Mouse (Mus musculus): ENCODE measurements around the gene Wdr91. TPM values are rescaled to one million over a fixed set of nuclear protein-coding genes. Genes with fewer than 3 reads are reported as not detected.
A peak's percentile ranks its signal among the peaks of the same experiment; 100 is the strongest.

Gene Wdr91
- polyA plus RNA-seq, 1 experiment: 13.9 TPM

DNA sequence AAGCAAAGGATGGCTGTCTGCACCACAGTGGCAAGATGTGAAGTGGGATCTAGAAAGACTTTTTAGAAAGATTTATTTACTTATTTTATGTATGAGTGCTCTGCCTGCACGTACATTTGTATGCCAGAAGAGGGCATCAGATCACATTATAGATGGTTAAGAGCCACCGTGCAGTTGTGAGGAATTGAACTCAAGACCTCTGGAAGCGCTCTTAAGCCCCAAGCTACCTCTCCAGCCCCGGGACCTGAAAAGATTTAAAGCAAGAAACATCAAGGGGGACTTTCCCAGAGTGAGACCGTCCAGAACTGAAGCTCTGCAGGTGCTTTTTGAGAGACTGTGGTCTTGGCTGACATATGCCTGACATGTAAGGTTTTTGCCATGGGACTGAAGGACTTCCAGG, 26.1 kb upstream of the Wdr91 start:
- H3K4me3 ChIP-seq (ENCODE audit: insufficient read depth, low read depth, low read length): no peak overlapping the region
- no peak overlapping the region for H3K27ac ChIP-seq (replicated peaks; ENCODE audit: low read depth, low read length)
- H3K4me1 ChIP-seq (ENCODE audit: control insufficient read depth, insufficient read depth, insufficient read length, low read length): peaks cover 5% of the 10 kb centered on the region; the same call in 1 of the 2 replicates

DNA sequence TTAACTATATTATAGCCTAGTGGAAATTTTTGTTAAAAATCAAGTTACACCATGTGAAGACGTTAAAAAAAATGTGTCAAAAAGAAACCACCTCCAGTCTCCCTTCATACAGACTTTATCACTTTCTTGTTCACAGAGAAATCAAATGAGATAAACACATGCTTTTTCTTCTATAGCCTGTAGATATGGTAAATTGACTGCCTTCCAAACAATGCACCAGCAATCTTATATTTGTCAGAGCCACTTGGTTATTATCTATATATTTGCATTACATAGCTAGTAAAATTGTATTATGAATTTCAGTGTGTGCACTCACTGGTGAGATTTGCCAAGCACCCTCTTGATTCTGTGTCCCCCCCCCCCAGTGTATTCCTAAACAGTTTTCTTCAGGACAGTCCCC, 22.0 kb upstream of the Wdr91 start:
- Histone ChIP-seq H3K4me1 (ENCODE audit: control insufficient read depth, insufficient read depth, insufficient read length, low read length) (no peaks in the 10 kb centered on the region), H3K4me3 (ENCODE audit: insufficient read depth, low read depth, low read length) (no peak overlapping the region), H3K27ac (replicated peaks; ENCODE audit: low read depth, low read length) (no peak overlapping the region)

DNA sequence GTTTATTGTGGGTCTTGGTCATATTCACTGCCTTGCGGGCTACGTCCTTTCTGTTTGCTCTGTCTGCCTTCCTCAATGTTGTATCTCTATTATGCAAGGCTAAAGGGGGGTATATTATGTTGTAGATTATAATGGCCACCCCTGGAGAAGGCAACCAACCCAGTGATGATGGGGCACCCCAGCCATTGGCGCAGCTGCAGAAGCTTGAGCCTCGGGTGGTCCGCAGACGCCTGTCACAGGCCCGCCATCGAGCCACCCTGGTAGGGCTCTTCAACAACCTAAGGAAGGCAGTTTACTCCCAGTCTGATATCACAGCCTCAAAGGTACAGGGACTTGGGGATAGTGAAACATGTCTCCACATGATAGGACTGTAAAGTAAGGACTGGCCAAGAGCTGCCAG, 16.9 kb upstream of the Wdr91 start:
- Histone ChIP-seq H3K4me1 (ENCODE audit: control insufficient read depth, insufficient read depth, insufficient read length, low read length) (no peaks in the 10 kb centered on the region), H3K4me3 (ENCODE audit: insufficient read depth, low read depth, low read length) (no peak overlapping the region), H3K27ac (replicated peaks; ENCODE audit: low read depth, low read length) (no peak overlapping the region)

DNA sequence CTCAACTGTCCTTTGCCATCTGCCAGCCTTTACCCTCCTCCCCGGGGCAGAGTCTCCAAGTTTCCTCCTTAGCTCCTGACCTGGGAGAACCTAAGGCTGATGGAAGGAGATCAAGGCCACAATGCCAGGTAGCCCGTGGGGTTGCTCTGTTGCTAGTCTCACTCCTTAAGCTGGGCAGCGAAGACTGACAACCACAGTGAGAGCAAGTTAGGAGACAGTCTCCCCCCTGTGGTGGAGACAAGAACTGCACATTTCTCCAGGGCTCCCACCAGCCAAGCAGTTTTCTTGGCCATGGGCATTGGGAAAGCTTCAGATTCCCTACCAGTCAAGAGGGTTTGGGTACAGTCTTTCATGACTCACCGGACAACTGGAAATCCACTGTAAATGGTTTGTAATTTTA, 16.5 kb upstream of the Wdr91 start:
- Histone ChIP-seq H3K4me3 (ENCODE audit: insufficient read depth, low read depth, low read length) (no peak overlapping the region), H3K27ac (replicated peaks; ENCODE audit: low read depth, low read length) (no peak overlapping the region), H3K4me1 (ENCODE audit: control insufficient read depth, insufficient read depth, insufficient read length, low read length) (no peaks in the 10 kb centered on the region)

DNA sequence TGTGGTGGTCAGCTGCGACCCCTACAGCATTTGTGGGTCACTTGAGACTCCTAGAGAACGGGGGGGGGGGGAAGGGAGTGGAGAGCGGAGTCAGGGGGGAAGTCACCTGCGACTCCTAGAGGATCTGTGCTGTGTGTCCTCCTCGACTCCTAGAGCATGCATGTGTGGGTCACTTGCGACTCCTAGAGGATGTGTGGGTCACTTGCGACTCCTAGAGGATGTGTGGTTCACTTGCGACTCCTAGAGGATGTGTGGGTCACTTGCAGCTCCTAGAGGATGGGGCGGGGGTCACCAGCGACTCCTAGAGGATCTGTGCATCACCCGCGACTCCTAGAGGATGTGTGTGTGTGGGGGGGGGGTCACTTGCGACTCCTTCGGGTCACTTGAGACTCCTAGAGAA, 11.3 kb upstream of the Wdr91 start:
- Histone ChIP-seq H3K27ac (replicated peaks; ENCODE audit: low read depth, low read length) (no peak overlapping the region), H3K4me3 (ENCODE audit: insufficient read depth, low read depth, low read length) (no peak overlapping the region), H3K4me1 (ENCODE audit: control insufficient read depth, insufficient read depth, insufficient read length, low read length) (no peaks in the 10 kb centered on the region)

DNA sequence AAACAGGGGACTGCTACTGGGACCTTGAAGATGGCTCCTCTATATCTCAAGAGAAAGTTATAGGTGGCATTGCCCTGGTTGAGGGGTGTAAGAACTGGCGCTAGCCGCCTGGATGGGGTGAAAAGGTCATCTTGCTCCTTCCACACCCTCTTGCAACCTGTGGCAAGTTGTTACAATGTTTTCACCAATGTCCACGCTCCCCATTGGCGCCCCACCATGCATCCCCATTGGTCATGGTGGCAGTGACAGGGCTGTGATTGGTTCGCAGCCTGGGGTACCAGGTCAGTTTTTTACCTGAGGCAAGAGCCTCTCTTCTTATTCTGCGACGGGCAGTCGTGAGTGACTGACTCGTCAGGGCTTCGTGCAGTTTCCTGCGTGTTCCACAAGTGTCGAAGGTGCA, 10.0 kb upstream of the Wdr91 start:
- H3K27ac ChIP-seq (replicated peaks; ENCODE audit: low read depth, low read length): no peak overlapping the region
- H3K4me3 ChIP-seq (ENCODE audit: insufficient read depth, low read depth, low read length): no peak overlapping the region
- H3K4me1 ChIP-seq (ENCODE audit: control insufficient read depth, insufficient read depth, insufficient read length, low read length): no peaks in the 10 kb centered on the region

DNA sequence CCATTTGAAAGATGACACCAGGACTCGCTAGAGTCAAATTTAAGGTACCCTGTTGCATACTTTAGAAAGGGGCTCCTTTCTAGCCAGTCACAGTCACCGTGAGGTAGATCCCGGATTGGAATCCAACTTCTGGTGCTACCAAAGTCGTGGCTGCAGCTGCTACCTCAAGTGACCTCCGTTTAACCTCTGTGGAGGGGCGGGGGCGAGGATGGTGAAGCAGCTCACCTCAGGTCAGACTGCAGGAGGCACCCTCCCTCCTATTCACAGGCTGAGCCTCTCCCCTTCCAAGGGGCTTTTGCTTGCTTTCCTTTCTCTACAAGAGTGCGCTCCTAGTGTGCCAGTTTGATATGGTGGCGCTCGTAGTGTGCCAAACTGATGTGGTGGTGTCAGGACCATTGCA, 9.3 kb upstream of the Wdr91 start, which contains the start of gene Stra8:
Gene Stra8, plus strand, starts transcription at position 208 of the 400 bp plus-strand sequence.
- Histone ChIP-seq H3K27ac (replicated peaks; ENCODE audit: low read depth, low read length) (no peak within 1 kb of the TSS), H3K4me1 (ENCODE audit: control insufficient read depth, insufficient read depth, insufficient read length, low read length) (no peaks in the 10 kb centered on the region), H3K4me3 (ENCODE audit: insufficient read depth, low read depth, low read length) (no peak within 1 kb of the TSS)

DNA sequence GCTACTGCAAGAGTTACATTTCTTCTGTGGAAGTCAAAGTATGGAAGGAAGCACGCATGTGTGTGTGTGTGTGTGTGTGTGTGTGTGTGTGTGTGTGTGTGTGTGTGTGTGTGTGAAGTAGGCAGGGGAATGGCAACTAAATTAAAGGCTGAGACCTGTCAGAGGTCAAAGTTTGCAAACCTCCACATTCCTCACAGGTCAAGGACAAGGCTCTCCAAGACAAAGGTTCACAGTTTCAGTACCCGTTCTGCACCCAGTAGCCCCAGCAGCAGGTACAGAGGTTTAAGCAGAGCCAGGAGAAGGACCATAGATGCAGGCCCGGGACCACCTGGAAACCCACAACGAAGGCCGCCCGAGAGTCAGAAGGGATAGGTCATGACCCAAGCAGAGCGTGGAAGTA, 8.5 kb upstream of the Wdr91 start:
- Histone ChIP-seq H3K4me3 (ENCODE audit: insufficient read depth, low read depth, low read length) (no peak overlapping the region), H3K4me1 (ENCODE audit: control insufficient read depth, insufficient read depth, insufficient read length, low read length) (no peaks in the 10 kb centered on the region), H3K27ac (replicated peaks; ENCODE audit: low read depth, low read length) (no peak overlapping the region)

DNA sequence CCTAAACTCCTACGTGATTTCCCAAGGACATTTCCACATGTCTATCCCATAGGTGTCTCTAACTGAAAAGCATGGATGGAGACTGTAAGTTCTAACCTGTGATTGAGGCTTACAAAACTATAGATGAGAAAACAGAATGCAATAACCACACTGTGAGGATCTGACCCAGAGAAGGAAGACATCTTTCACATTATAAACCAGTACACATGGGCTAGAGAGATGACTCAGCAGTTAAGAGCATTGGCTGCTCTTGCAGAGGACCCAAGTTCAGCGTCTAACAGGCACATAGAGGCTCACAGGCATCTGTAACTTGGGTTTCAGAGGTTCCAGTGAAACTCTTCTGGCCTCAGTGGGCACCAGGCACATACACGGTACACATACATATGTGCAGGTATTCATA, 3.8 kb upstream of the Wdr91 start:
- H3K27ac ChIP-seq (replicated peaks; ENCODE audit: low read depth, low read length): no peak overlapping the region
- H3K4me1 ChIP-seq (ENCODE audit: control insufficient read depth, insufficient read depth, insufficient read length, low read length): no peaks in the 10 kb centered on the region; the same call in 1 of the 2 replicates
- no peak overlapping the region for H3K4me3 ChIP-seq (ENCODE audit: insufficient read depth, low read depth, low read length)

DNA sequence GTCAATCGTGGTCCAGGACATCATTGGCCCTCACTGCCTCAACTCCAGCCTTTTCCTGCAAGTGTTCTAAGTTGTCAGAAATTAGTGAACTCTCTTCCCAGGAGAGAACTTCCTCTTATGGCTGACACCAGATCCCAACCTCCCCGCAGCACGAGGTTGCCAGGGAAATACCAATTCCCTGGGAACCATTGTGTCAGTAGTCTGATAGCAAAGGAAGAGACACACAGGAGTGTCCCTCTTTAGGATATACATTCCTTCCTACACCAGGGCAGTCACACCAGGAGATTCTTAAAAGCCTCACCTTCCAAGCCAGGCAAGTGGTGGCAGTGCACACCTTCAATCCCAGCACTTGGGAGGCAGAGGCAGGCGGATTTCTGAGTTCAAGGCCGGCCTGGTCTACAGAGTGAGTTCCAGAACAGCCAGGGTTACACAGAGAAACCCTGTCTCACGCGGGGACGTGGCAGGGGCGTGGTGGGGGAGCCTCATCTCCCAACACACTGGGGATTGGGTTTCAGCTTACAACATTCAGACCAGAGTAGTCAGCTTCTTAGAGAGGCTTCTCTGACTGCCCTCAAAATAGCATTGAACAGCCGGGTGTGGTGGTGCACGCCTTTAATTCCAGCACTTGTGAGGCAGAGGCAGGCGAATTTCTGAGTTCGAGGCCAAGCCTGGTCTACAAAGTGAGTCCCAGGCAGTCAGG, 2.8 kb upstream of the Wdr91 start:
- Histone ChIP-seq H3K4me1 (ENCODE audit: control insufficient read depth, insufficient read depth, insufficient read length, low read length) (no peaks in the 10 kb centered on the region; the same call in 1 of the 2 replicates), H3K4me3 (ENCODE audit: insufficient read depth, low read depth, low read length) (no peak overlapping the region), H3K27ac (replicated peaks; ENCODE audit: low read depth, low read length) (no peak overlapping the region)

DNA sequence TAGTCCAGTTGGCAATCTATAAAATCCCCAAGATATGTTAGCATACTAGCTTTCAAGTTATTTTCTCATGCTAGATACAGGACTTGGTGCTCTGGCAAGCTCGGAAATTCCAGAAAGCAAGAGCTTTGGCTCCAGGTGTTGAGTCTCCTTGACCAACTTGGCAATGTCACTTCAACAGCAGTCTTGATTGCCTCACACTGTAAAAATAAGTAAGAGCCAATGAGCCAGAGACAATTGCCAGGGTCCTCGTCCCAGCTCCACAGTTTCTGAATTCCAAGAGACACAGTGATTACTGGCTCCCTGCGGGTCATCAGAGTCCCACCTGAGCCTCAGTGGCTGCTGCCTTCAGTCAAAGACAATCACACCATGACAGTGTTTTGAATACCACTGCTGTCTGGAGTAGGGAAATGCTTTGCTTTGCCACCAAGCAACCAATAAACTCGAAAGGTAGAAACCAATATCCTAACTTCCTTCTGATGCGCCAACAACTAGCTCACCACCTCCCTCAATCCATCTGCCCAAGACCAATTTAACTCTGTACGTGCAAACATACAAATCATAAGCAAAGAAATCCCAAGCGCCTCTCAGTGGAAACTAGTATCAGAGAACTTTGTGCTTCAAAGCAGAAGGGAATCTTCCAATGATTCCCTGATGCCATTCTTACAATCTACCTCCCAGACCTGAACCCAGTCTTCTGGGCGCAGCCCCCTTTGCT, 888 bp downstream of the Wdr91 start:
- peak overlapping the region; percentile 38; the same call in 1 of the 2 replicates for H3K27ac ChIP-seq (replicated peaks; ENCODE audit: low read depth, low read length)
- H3K4me3 ChIP-seq (ENCODE audit: insufficient read depth, low read depth, low read length): peak overlapping the region; percentile 79
- peaks cover 10% of the 10 kb centered on the region for H3K4me1 ChIP-seq (ENCODE audit: control insufficient read depth, insufficient read depth, insufficient read length, low read length)

DNA sequence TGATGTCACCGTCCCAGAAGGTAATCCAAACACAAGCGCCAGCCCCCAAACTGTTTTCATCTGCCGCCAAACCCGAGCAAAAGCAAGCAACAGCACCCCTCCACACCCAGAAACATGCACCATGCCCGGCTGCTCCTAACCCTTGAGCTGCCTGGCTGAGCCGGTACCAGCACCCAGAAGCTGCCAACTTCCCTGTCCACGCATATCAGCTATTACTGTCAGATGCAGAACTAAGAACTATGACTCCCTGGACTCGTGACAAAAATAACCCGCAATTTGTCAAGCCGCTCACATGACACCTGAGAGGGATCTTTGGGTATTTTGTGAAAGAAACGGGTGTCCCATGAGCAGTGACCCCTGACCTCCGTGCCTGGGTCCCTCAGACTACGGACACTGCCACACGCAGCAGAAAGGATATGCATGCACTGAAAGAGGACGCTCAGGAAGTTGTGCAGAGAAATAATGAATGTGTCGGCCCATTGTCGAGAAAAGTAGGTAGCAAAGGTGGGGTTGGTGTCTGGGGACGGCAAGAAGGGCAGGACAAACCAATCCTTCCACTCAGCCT, 2.9 kb downstream of the Wdr91 start:
- peak overlapping the region; percentile 10; the same call in 1 of the 2 replicates for H3K4me3 ChIP-seq (ENCODE audit: insufficient read depth, low read depth, low read length)
- H3K4me1 ChIP-seq (ENCODE audit: control insufficient read depth, insufficient read depth, insufficient read length, low read length): peaks cover 10% of the 10 kb centered on the region
- H3K27ac ChIP-seq (replicated peaks; ENCODE audit: low read depth, low read length): peak overlapping the region; percentile 42

DNA sequence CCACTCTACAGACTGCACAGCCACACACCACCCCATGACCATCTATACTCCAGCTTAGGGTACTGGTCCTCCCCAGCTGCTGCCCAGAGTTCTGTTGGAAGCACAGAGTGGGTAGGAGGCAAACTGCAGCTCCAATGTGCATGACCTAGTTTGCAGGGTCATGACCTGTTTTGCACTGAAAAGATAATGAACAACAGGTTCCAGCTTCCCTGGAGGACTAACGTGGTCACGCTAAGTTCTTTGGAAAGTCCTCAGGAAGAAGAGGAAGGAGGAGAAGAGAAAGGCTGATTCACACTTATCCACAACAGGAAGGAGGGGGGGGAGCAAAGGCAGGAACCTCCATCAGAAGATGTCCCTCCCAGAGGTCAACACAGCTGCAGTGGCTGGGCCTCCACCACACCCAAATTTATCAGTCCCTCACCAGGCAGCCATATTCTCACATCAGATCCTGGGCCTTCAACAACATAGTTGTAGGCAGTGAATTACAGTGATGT, 3.5 kb downstream of the Wdr91 start:
- H3K4me3 ChIP-seq (ENCODE audit: insufficient read depth, low read depth, low read length): no peak overlapping the region
- H3K27ac ChIP-seq (replicated peaks; ENCODE audit: low read depth, low read length): peak overlapping the region; percentile 42
- peaks cover 10% of the 10 kb centered on the region for H3K4me1 ChIP-seq (ENCODE audit: control insufficient read depth, insufficient read depth, insufficient read length, low read length)

DNA sequence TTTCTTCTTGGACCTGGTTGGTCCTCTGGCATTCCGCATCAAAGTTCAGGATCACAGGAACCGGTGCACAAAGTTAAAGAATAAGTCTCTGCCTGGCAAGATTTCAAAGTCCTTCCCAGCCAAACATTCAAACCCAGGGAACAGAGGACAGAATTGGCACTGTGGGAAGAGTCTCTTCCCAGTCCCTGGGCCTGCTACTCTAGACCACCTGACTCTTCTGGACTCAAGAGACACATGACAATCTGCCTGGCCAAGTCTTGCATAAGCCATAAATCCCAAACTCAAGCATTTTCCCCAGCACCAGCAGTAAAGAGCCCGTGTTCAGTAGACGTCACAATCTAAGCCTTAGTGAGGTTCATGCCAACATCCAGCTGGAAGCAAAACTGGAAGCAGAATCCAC, 4.0 kb downstream of the Wdr91 start:
- Histone ChIP-seq H3K4me1 (ENCODE audit: control insufficient read depth, insufficient read depth, insufficient read length, low read length) (peaks cover 10% of the 10 kb centered on the region), H3K27ac (replicated peaks; ENCODE audit: low read depth, low read length) (peak overlapping the region; percentile 42), H3K4me3 (ENCODE audit: insufficient read depth, low read depth, low read length) (no peak overlapping the region)

DNA sequence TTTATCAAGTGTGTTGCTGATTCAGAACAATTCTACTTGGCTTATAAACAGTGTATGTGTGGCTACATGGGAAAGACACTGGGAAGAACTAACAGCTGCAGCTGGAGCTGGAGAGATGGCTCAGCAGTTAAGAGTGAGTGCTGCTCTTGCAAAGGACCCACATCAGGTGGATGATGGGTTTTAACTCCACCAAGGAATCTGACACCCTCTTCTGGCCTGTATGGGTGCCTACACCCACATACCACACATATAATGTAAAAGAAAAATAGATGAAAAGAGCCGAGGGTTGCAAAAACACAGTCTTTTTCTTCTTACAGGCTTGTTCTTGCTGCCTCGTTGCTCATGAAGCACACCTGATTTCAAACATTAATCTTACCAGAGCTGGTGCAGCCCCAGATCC, 4.6 kb downstream of the Wdr91 start:
- Histone ChIP-seq H3K4me3 (ENCODE audit: insufficient read depth, low read depth, low read length) (no peak overlapping the region), H3K27ac (replicated peaks; ENCODE audit: low read depth, low read length) (0 out of 2 replicates have a peak overlapping the region, but pooled peaks have one; percentile 11), H3K4me1 (ENCODE audit: control insufficient read depth, insufficient read depth, insufficient read length, low read length) (peaks cover 10% of the 10 kb centered on the region)

Data from brown adipose tissue, adult 24 weeks (tissue).